In genomic region chr11:64968507-64968906, GRCm38 (mm10) we compare ENCODE assay signal across 8 mouse cellular contexts. TPM values are rescaled to one million over a fixed set of nuclear protein-coding genes. Genes with fewer than 3 reads are reported as not detected.
DNase-seq lines count a peak whose midpoint lies in the region; ATAC-seq and TF ChIP-seq lines count a peak whose summit lies in the region.

No protein-coding gene starts in this region.

- WGBS in forebrain, embryonic 13.5 days: 13% methylated on average over 3 of the region's 3 CpGs
- WGBS in liver, embryonic 14.5 days (ENCODE audit: insufficient replicate concordance): 8% methylated on average over 3 of the region's 3 CpGs
- 13% methylated on average over 3 of the region's 3 CpGs for WGBS in neural tube, embryonic 14.5 days

- TF ChIP-seq EP300 in MEL (IDR thresholded peaks at IDR 0.05; ENCODE audit: low read depth in 1 of 2, low read length in 2 of 2): no peak
- no peak for TF ChIP-seq EP300 in liver, embryonic 14.5 days (IDR thresholded peaks at IDR 0.05; ENCODE audit: low read depth)

- H3K79me2 ChIP-seq in MEL (ENCODE audit: control insufficient read depth, insufficient read depth, low read length, poor library complexity): no peaks in the 10 kb centered on the region

- no peaks in the 10 kb centered on the region for H3K9me3 ChIP-seq in MEL (replicated peaks; ENCODE audit: insufficient read depth, low read length)
- H3K9me3 ChIP-seq in forebrain, embryonic 13.5 days (replicated peaks): no peaks in the 10 kb centered on the region
- H3K9me3 ChIP-seq in liver, embryonic 14.5 days (ENCODE audit: control insufficient read depth, low read length): no peaks in the 10 kb centered on the region
- H3K9me3 ChIP-seq in neural tube, embryonic 14.5 days (ENCODE audit: control insufficient read depth, low read length): no peaks in the 10 kb centered on the region

- H3K4me1 ChIP-seq in MEL (ENCODE audit: control insufficient read depth in 1 of 2, insufficient read depth in 2 of 2, low read length in 2 of 2): no peaks in the 10 kb centered on the region
- no peaks in the 10 kb centered on the region for H3K4me1 ChIP-seq in forebrain, embryonic 13.5 days
- H3K4me1 ChIP-seq in liver, embryonic 14.5 days (replicated peaks; ENCODE audit: control insufficient read depth in 2 of 2, insufficient read depth in 2 of 2, low read length in 1 of 2): peaks cover 11 to 13% of the 10 kb centered on the region in 2 experiments
- H3K4me1 ChIP-seq in neural tube, embryonic 14.5 days (ENCODE audit: control insufficient read depth, insufficient read depth, low read length): no peaks in the 10 kb centered on the region

- no peak overlapping the region for H3K9ac ChIP-seq in MEL (ENCODE audit: control insufficient read depth, low read depth, low read length, poor library complexity, severe bottlenecking)
- H3K9ac ChIP-seq in forebrain, embryonic 13.5 days: no peak overlapping the region
- no peak overlapping the region for H3K9ac ChIP-seq in liver, embryonic 14.5 days (replicated peaks)
- H3K9ac ChIP-seq in neural tube, embryonic 14.5 days (replicated peaks; ENCODE audit: low read depth, low read length): no peak overlapping the region

- peak; percentile 90 for TF ChIP-seq RAD21 in MEL (IDR thresholded peaks at IDR 0.05; ENCODE audit: low read depth, low read length)

- H3K4me3 ChIP-seq in MEL (ENCODE audit: control insufficient read depth in 1 of 2, insufficient read depth in 1 of 2, low read depth in 2 of 2, low read length in 2 of 2): no peak overlapping the region
- no peak overlapping the region for H3K4me3 ChIP-seq in forebrain, embryonic 13.5 days
- no peak overlapping the region for H3K4me3 ChIP-seq in liver, embryonic 14.5 days (ENCODE audit: insufficient read depth in 1 of 2, low read depth in 2 of 2, low read length in 2 of 2)
- no peak overlapping the region for H3K4me3 ChIP-seq in neural tube, embryonic 14.5 days (ENCODE audit: low read depth, low read length)

- no peak overlapping the region for H3K4me2 ChIP-seq in forebrain, embryonic 13.5 days
- no peak overlapping the region for H3K4me2 ChIP-seq in liver, embryonic 14.5 days (ENCODE audit: low read depth)
- no peak overlapping the region for H3K4me2 ChIP-seq in neural tube, embryonic 14.5 days (ENCODE audit: low read depth, low read length)

- peak; percentile 93 for ATAC-seq in forebrain, embryonic 13.5 days
- ATAC-seq in liver, embryonic 14.5 days (ENCODE audit: insufficient read depth): peak; percentile 51
- peak; percentile 94 for ATAC-seq in neural tube, embryonic 14.5 days (ENCODE audit: low read depth)

- peak; percentile 49 to 82 (median 68) for TF ChIP-seq CTCF in MEL (IDR thresholded peaks at IDR 0.05 in 2 of 3, conservative IDR thresholded peaks at IDR 0.05 in 1 of 3; ENCODE audit: control insufficient read depth in 1 of 3, insufficient read depth in 1 of 3, low read depth in 2 of 3, low read length in 3 of 3, poor library complexity in 1 of 3, severe bottlenecking in 1 of 3)
- peak; percentile 90 for TF ChIP-seq CTCF in liver, embryonic 14.5 days (IDR thresholded peaks at IDR 0.05; ENCODE audit: low read depth)

- intact Hi-C loops in heart, postnatal 14 days (cut with DNase I): loop anchor here (5.0 kb wide), 4 partner anchors 526 to 1756 kb away; no protein-coding TSS in a partner anchor

- DNase-seq in MEL (ENCODE audit: low read depth, low spot score): peak; percentile 55
- DNase-seq in c-Kit-positive CD71-positive TER-119-negative erythroid progenitor cells, embryonic 14.5 days (ENCODE audit: low read depth): peak; percentile 35
- DNase-seq in heart, postnatal 14 days: peak; percentile 66 to 81
- peak; percentile 82 to 85 for DNase-seq in kidney, postnatal 4 days
- DNase-seq in liver, embryonic 14.5 days (ENCODE audit: low read depth in 3 of 3, low spot score in 3 of 3): peak; percentile 22 to 47 (median 37)
- peak; percentile 46 for DNase-seq in urinary bladder, postnatal 25 days (ENCODE audit: low spot score)

- TF ChIP-seq POLR2A in MEL (IDR thresholded peaks at IDR 0.05; ENCODE audit: control insufficient read depth in 1 of 2, insufficient read depth in 1 of 2, low read depth in 1 of 2, low read length in 2 of 2, poor library complexity in 1 of 2): no peak

- H3K36me3 ChIP-seq in MEL (ENCODE audit: control insufficient read depth in 1 of 2, insufficient read depth in 2 of 2, low read length in 2 of 2): no peaks in the 10 kb centered on the region
- no peaks in the 10 kb centered on the region for H3K36me3 ChIP-seq in forebrain, embryonic 13.5 days (ENCODE audit: poor library complexity, severe bottlenecking)
- no peaks in the 10 kb centered on the region for H3K36me3 ChIP-seq in liver, embryonic 14.5 days (replicated peaks; ENCODE audit: control insufficient read depth, insufficient read depth, low read depth)
- H3K36me3 ChIP-seq in neural tube, embryonic 14.5 days (ENCODE audit: control insufficient read depth, insufficient read depth, low read length): no peaks in the 10 kb centered on the region

- H3K27ac ChIP-seq in MEL (ENCODE audit: control insufficient read depth, low read depth, low read length): no peak overlapping the region
- H3K27ac ChIP-seq in forebrain, embryonic 13.5 days: no peak overlapping the region
- no peak overlapping the region for H3K27ac ChIP-seq in liver, embryonic 14.5 days
- no peak overlapping the region for H3K27ac ChIP-seq in neural tube, embryonic 14.5 days (ENCODE audit: low read depth, low read length)

- H3K27me3 ChIP-seq in MEL (ENCODE audit: control insufficient read depth in 1 of 2, insufficient read depth in 2 of 2, low read length in 2 of 2): no peaks in the 10 kb centered on the region; a peak in 1 of 4 replicates
- H3K27me3 ChIP-seq in forebrain, embryonic 13.5 days: peaks cover 26% of the 10 kb centered on the region
- no peaks in the 10 kb centered on the region for H3K27me3 ChIP-seq in liver, embryonic 14.5 days (ENCODE audit: control insufficient read depth, insufficient read depth, low read length)
- H3K27me3 ChIP-seq in neural tube, embryonic 14.5 days (ENCODE audit: control insufficient read depth, insufficient read depth, low read length): no peaks in the 10 kb centered on the region

TF ChIP-seq in MEL, 35 proteins besides CTCF, POLR2A, EP300 and RAD21:
- TF ChIP-seq ZMIZ1 (IDR thresholded peaks at IDR 0.05; ENCODE audit: low read depth, low read length) (no peak), ZC3H11A (IDR thresholded peaks at IDR 0.05; ENCODE audit: low read depth, low read length) (peak; percentile 58), ETS1 (IDR thresholded peaks at IDR 0.05; ENCODE audit: low read depth, low read length) (no peak), UBTF (IDR thresholded peaks at IDR 0.05; ENCODE audit: borderline replicate concordance, insufficient read depth, low read depth, low read length) (no peak), SMC3 (IDR thresholded peaks at IDR 0.05; ENCODE audit: low read depth, low read length) (peak; percentile 77), USF1 (IDR thresholded peaks at IDR 0.05; ENCODE audit: low read depth, low read length) (no peak)

RNA-seq across cellular contexts. Expression of gene Elac2, which starts 10.3 kb away (rescaled TPM):
- 104 and 112 TPM in 2 replicates for total RNA-seq in MEL (2012; rRNA removed)
- polyA plus RNA-seq in MEL (2012; ENCODE audit: insufficient read depth in 1 of 2, insufficient read length in 2 of 2, low read depth in 1 of 2, low replicate concordance in 2 of 2, missing spikeins in 1 of 2): 10 to 100 TPM; 73.1 to 90.4 TPM
- 30.6 and 33.6 TPM in 2 replicates for polyA plus RNA-seq in forebrain, embryonic 13.5 days (2015; fragmentation: Nextera tagmentation; extraction: Ambion mirVana)
- 10 to 100 TPM; 19.5 to 21.3 TPM for total RNA-seq in heart, postnatal 14 days (2021)
- polyA plus RNA-seq in liver, embryonic 14.5 days (2012; rRNA removed): 8.5 and 12.1 TPM in 2 replicates
- 13.0 and 14.5 TPM in 2 replicates for polyA plus RNA-seq in liver, embryonic 14.5 days (2014; fragmentation: Nextera tagmentation; extraction: Ambion mirVana)
- 32.2 and 38.3 TPM in 2 replicates for polyA plus RNA-seq in neural tube, embryonic 14.5 days (2014; fragmentation: Nextera tagmentation; extraction: Ambion mirVana)
